Comparison of ENCODE assay signal across 9 mouse cellular contexts in genomic region chr11:59307422-59308163, GRCm38 (mm10). TPM values are rescaled to one million over a fixed set of nuclear protein-coding genes. Genes with fewer than 3 reads are reported as not detected.
A peak's percentile ranks its signal among the peaks of the same experiment; 100 is the strongest.
DNase-seq lines count a peak whose midpoint lies in the region; ATAC-seq and TF ChIP-seq lines count a peak whose summit lies in the region.
"Had no signal": no experiment of that assay in that cellular context is flagged by ENCODE, and none has a peak within 500 bp of the region (broad histone marks: within the 10 kb centered on the region; RNA-seq: fewer than 3 reads in every experiment).

No protein-coding gene starts in this region.

- peak; percentile 87 for DNase-seq in Muller cell, postnatal 12 days (ENCODE audit: inconsistent ontology term)
- peak; percentile 58 for DNase-seq in cerebellum, adult 9-11 months
- peak; percentile 94 for DNase-seq in gastrocnemius, adult 2 months
- DNase-seq in hindbrain, embryonic 14.5 days (ENCODE audit: low spot score) = peak; percentile 70
- peak; percentile 54 to 81 for DNase-seq in left cerebral cortex, postnatal 14 days (ENCODE audit: low spot score in 2 of 2)
- DNase-seq in right cerebral cortex, postnatal 14 days = peak; percentile 84
- DNase-seq in yolk sac, embryonic 10.5 days (ENCODE audit: low spot score) = peak; percentile 69

- H3K4me2 ChIP-seq in hindbrain, embryonic 14.5 days (replicated peaks) = peak overlapping the region; percentile 86

- H3K4me3 ChIP-seq in gastrocnemius, adult 2 months = peak overlapping the region; percentile 92
- peak overlapping the region; percentile 58 for H3K4me3 ChIP-seq in hindbrain, embryonic 14.5 days (replicated peaks; ENCODE audit: low read length)
- H3K4me3 ChIP-seq in megakaryocyte, embryonic 14.5 days (replicated peaks) = peak overlapping the region; percentile 71

- peak overlapping the region; percentile 95 for H3K27ac ChIP-seq in gastrocnemius, adult 2 months
- no peak overlapping the region for H3K27ac ChIP-seq in hindbrain, embryonic 14.5 days

- peak; percentile 97 for TF ChIP-seq CTCF in gastrocnemius, adult 2 months (IDR thresholded peaks at IDR 0.05)

- peak; percentile 22; the same call in 1 of the 2 replicates for ATAC-seq in hindbrain, embryonic 14.5 days (ENCODE audit: low FRiP score)

- H3K27me3 ChIP-seq in hindbrain, embryonic 14.5 days (ENCODE audit: control insufficient read depth, insufficient read depth, low read length) = peaks cover 62% of the 10 kb centered on the region
- H3K27me3 ChIP-seq in megakaryocyte, embryonic 14.5 days (replicated peaks) = peaks cover 97% of the 10 kb centered on the region

- 1% methylated on average over 44 of the region's 45 CpGs for WGBS in hindbrain, embryonic 14.5 days

- peak overlapping the region; percentile 64; the same call in 1 of the 2 replicates for H3K9ac ChIP-seq in hindbrain, embryonic 14.5 days

- no peaks in the 10 kb centered on the region for H3K36me3 ChIP-seq in hindbrain, embryonic 14.5 days (replicated peaks; ENCODE audit: control insufficient read depth, insufficient read depth)
- H3K36me3 ChIP-seq in megakaryocyte, embryonic 14.5 days (replicated peaks; ENCODE audit: low read length) = no peaks in the 10 kb centered on the region

- H3K9me3 ChIP-seq in hindbrain, embryonic 14.5 days (ENCODE audit: control insufficient read depth, low read length) = no peaks in the 10 kb centered on the region
- H3K9me3 ChIP-seq in megakaryocyte, embryonic 14.5 days = no peaks in the 10 kb centered on the region

- peaks cover 19% of the 10 kb centered on the region; the same call in 1 of the 2 replicates for H3K4me1 ChIP-seq in hindbrain, embryonic 14.5 days (replicated peaks; ENCODE audit: control insufficient read depth, insufficient read depth, low read length)
- H3K4me1 ChIP-seq in megakaryocyte, embryonic 14.5 days = peaks cover 16% of the 10 kb centered on the region

- intact Hi-C loops in gastrocnemius, adult 2 months (cut with DNase I) = loop anchor here (1.0 to 5.0 kb wide), 3 partner anchors 23 to 60 kb away; no protein-coding TSS in a partner anchor
- intact Hi-C loops in left cerebral cortex, postnatal 14 days (cut with DNase I) = loop anchor here (5.0 kb wide), 1 partner anchor 35 kb away; no protein-coding TSS in a partner anchor

RNA-seq across cellular contexts. Expression of gene Wnt9a, which starts 0.9 kb away (rescaled TPM):
- total RNA-seq in gastrocnemius, adult 2 months (2021) = 1 to 10 TPM; 7.8 to 9.7 TPM
- 2.1 TPM in 2 replicates for polyA plus RNA-seq in hindbrain, embryonic 14.5 days (2014; fragmentation: Nextera tagmentation; extraction: Ambion mirVana)
- total RNA-seq in left cerebral cortex, postnatal 14 days (2021) = 10 to 100 TPM; 17.1 to 19.9 TPM
- polyA plus RNA-seq in megakaryocyte, embryonic 14.5 days (2012; ENCODE audit: insufficient read depth, low replicate concordance) = not detected in 2 replicates
- polyA plus RNA-seq: erythroblast, embryonic 14.5 days had no signal

RNA-seq across cellular contexts. Expression of gene Wnt3a, which starts 17.0 kb away (rescaled TPM):
- total RNA-seq in gastrocnemius, adult 2 months (2021) = not detected
- polyA plus RNA-seq in hindbrain, embryonic 14.5 days (2014; fragmentation: Nextera tagmentation; extraction: Ambion mirVana) = 0.40 and 0.43 TPM in 2 replicates
- not detected for total RNA-seq in left cerebral cortex, postnatal 14 days (2021)
- polyA plus RNA-seq in megakaryocyte, embryonic 14.5 days (2012; ENCODE audit: insufficient read depth, low replicate concordance) = not detected in 2 replicates
